Mouse (Mus musculus): Measurements from ENCODE around the gene Tesc.

- TF ChIP-seq GATA1 (IDR thresholded peaks at IDR 0.05; ENCODE audit: borderline replicate concordance, low read length) (no peak), FLI1 (IDR thresholded peaks at IDR 0.05; ENCODE audit: low read length) (no peak)
Observed at GRCm38 (mm10) chr5:118095433-118095832, 67.9 kb downstream of the Tesc start.

Measured in megakaryocyte, embryonic 14.5 days (primary cell).